Mouse (Mus musculus) forebrain, embryonic 11.5 days (tissue): ENCODE data around the gene Mrap2. TPM values are rescaled to one million over a fixed set of nuclear protein-coding genes. Genes with fewer than 3 reads are reported as not detected.
A peak's percentile ranks its signal among the peaks of the same experiment; 100 is the strongest.
"Not testable (repeated sequence)": the region's sequence is repeated elsewhere in the genome, so short reads cannot be mapped to it uniquely, and the experiment has no call there.

ENCODE experiments used
- ATAC-seq: fragments of 200-750 bp; cut with Nextera tagmentation; replicated peaks from 2 replicates; pipeline ENCODE4 v1.8.0; 2017; ENCODE audit warnings: moderate TSS enrichment; ENCODE audit not compliant: low FRiP score
- DNase-seq: peaks from one replicate; pipeline ENCODE4 v3.0.0-alpha.2; 2017; ENCODE audit warnings: low spot score
- H3K27ac ChIP-seq: fragments of 300-500 bp; sonication (generic); 2 replicates; pipeline ENCODE4 v1.5.1; 2014; ENCODE audit warnings: low read depth, low read length
- H3K27me3 ChIP-seq: fragments of 300-500 bp; sonication (generic); 2 replicates; pipeline ENCODE4 v1.6.1; 2014; ENCODE audit warnings: mild to moderate bottlenecking, low read length, mixed read lengths; ENCODE audit not compliant: control insufficient read depth, insufficient read depth
- H3K36me3 ChIP-seq: fragments of 300-500 bp; sonication (generic); 2 replicates; pipeline ENCODE4 v1.6.1; 2014; ENCODE audit warnings: mild to moderate bottlenecking, low read length, moderate library complexity, mixed read lengths; ENCODE audit not compliant: control insufficient read depth, insufficient read depth
- H3K4me1 ChIP-seq: fragments of 300-500 bp; sonication (generic); replicated peaks from 2 replicates; pipeline ENCODE4 v1.6.1; 2014; ENCODE audit warnings: low read length, mixed read lengths; ENCODE audit not compliant: control insufficient read depth, insufficient read depth
- H3K4me2 ChIP-seq: fragments of 300-500 bp; sonication (generic); 2 replicates; pipeline ENCODE4 v1.6.1; 2014; ENCODE audit warnings: low read depth, mild to moderate bottlenecking, low read length, moderate library complexity, mixed read lengths; ENCODE audit not compliant: severe bottlenecking
- H3K4me3 ChIP-seq: fragments of 300-500 bp; sonication (generic); 2 replicates; pipeline ENCODE4 v1.5.1; 2014; ENCODE audit warnings: low read depth, low read length
- H3K9ac ChIP-seq: fragments of 300-500 bp; sonication (generic); 2 replicates; pipeline ENCODE4 v1.6.1; 2014; ENCODE audit warnings: low read length
- H3K9me3 ChIP-seq: fragments of 300-500 bp; sonication (generic); 2 replicates; pipeline ENCODE4 v1.6.1; 2016; ENCODE audit warnings: low read length, mixed read lengths; ENCODE audit not compliant: control insufficient read depth
- WGBS: fragments of 180-500 bp; shearing (Covaris S2); extraction: QIAGEN DNeasy Blood & Tissue Kit; methylation state at CpG from one replicate; pipeline ENCODE4 v1.1.7; 2014; 5-methylcytosine and 5-hydroxymethylcytosine counted together
- polyA plus RNA-seq: library from polyadenylated mRNA; unstranded; fragments of >200 nt; fragmentation: Nextera tagmentation; extraction: Ambion mirVana; gene quantifications from 2 replicates; pipeline ENCODE4 v1.2.1, GENCODE M21; 2014

Gene Mrap2
- polyA plus RNA-seq: 0.41 TPM in 1 of 2 replicates, not detected in the other

- Histone ChIP-seq H3K27ac (no peak within 1 kb of the TSS), H3K4me3 (peak within 1 kb of the TSS; percentile 33), H3K27me3 (peaks cover 23% of the 10 kb centered on the region), H3K36me3 (no peaks in the 10 kb centered on the region), H3K9me3 (no peaks in the 10 kb centered on the region), H3K4me2 (peak within 1 kb of the TSS; percentile 65), H3K4me1 (peaks cover 6% of the 10 kb centered on the region), H3K9ac (no peak within 1 kb of the TSS)
- peak; percentile 87 for DNase-seq
- ATAC-seq: peak; percentile 93
- WGBS: 2% methylated on average over 29 of the region's 29 CpGs
Measured at GRCm38 (mm10) chr9:87144106-87144505, at the start of gene Mrap2. Gene Mrap2, plus strand, starts transcription at chr9:87144306.

- H3K36me3 ChIP-seq: no peaks in the 10 kb centered on the region
- H3K4me3 ChIP-seq: no peak overlapping the region
- 62% methylated on average over 2 of the region's 2 CpGs for WGBS
- H3K27ac ChIP-seq: no peak overlapping the region
- H3K9ac ChIP-seq: no peak overlapping the region
- H3K4me1 ChIP-seq: no peaks in the 10 kb centered on the region
- ATAC-seq (no peak), DNase-seq (no peak)
- H3K4me2 ChIP-seq: no peak overlapping the region
- H3K27me3 ChIP-seq: no peaks in the 10 kb centered on the region
- no peaks in the 10 kb centered on the region for H3K9me3 ChIP-seq
Measured at GRCm38 (mm10) chr9:87097989-87098388, 46.1 kb upstream of the Mrap2 start.

GRCm38 (mm10) chr9:87115019-87115418 is 29.1 kb upstream of the Mrap2 start:
- H3K27ac ChIP-seq: no peak overlapping the region
- ATAC-seq (no peak), DNase-seq (no peak)
- WGBS: 83% methylated on average over 5 of the region's 5 CpGs
- H3K36me3 ChIP-seq: no peaks in the 10 kb centered on the region
- H3K4me2 ChIP-seq: no peak overlapping the region
- H3K27me3 ChIP-seq: no peaks in the 10 kb centered on the region
- H3K4me1 ChIP-seq: 0 out of 2 replicates have a peak, but pooled peaks cover 4% of the 10 kb centered on the region
- H3K9me3 ChIP-seq: no peaks in the 10 kb centered on the region
- H3K4me3 ChIP-seq: no peak overlapping the region
- H3K9ac ChIP-seq: no peak overlapping the region

GRCm38 (mm10) chr9:87115456-87115931 is 28.6 kb upstream of the Mrap2 start:
- DNase-seq: no peak

GRCm38 (mm10) chr9:87115978-87116377 is 28.1 kb upstream of the Mrap2 start:
- H3K4me2 ChIP-seq: no peak overlapping the region

More at GRCm38 (mm10) chr9:87115456-87115931, 28.6 kb upstream of the Mrap2 start:
- no peaks in the 10 kb centered on the region for H3K27me3 ChIP-seq
- H3K9me3 ChIP-seq: no peaks in the 10 kb centered on the region
- no peaks in the 10 kb centered on the region for H3K36me3 ChIP-seq
- H3K4me1 ChIP-seq: 0 out of 2 replicates have a peak, but pooled peaks cover 4% of the 10 kb centered on the region
- H3K4me3 ChIP-seq: no peak overlapping the region
- no peak overlapping the region for H3K4me2 ChIP-seq
- WGBS: 41% methylated on average over 6 of the region's 6 CpGs
- no peak overlapping the region for H3K9ac ChIP-seq
- ATAC-seq: peak; percentile 71; the same call in 1 of the 2 replicates
- no peak overlapping the region for H3K27ac ChIP-seq

GRCm38 (mm10) chr9:87118996-87119395 is 25.1 kb upstream of the Mrap2 start:
- H3K9ac ChIP-seq: no peak overlapping the region
- ATAC-seq (no peak), DNase-seq (no peak)
- no peaks in the 10 kb centered on the region for H3K27me3 ChIP-seq
- no peaks in the 10 kb centered on the region for H3K9me3 ChIP-seq
- no peak overlapping the region for H3K27ac ChIP-seq
- H3K4me2 ChIP-seq: no peak overlapping the region
- no peaks in the 10 kb centered on the region for H3K36me3 ChIP-seq
- no peak overlapping the region for H3K4me3 ChIP-seq
- 75% methylated on average over 3 of the region's 3 CpGs for WGBS
- 0 out of 2 replicates have a peak, but pooled peaks cover 4% of the 10 kb centered on the region for H3K4me1 ChIP-seq

More at GRCm38 (mm10) chr9:87115978-87116377, 28.1 kb upstream of the Mrap2 start:
- Histone ChIP-seq H3K27me3 (no peaks in the 10 kb centered on the region), H3K9ac (no peak overlapping the region), H3K4me3 (no peak overlapping the region), H3K36me3 (no peaks in the 10 kb centered on the region), H3K27ac (no peak overlapping the region), H3K9me3 (no peaks in the 10 kb centered on the region), H3K4me1 (0 out of 2 replicates have a peak, but pooled peaks cover 4% of the 10 kb centered on the region)
- no peak for ATAC-seq
- no peak for DNase-seq
- WGBS: 84% methylated on average over 1 of the region's 1 CpGs

GRCm38 (mm10) chr9:87121956-87122493 is 22.1 kb upstream of the Mrap2 start:
- no peaks in the 10 kb centered on the region for H3K9me3 ChIP-seq
- no peak overlapping the region for H3K9ac ChIP-seq
- DNase-seq (no peak), ATAC-seq (no peak)
- no peak overlapping the region for H3K4me3 ChIP-seq
- WGBS: 76% methylated on average over 9 of the region's 9 CpGs
- H3K36me3 ChIP-seq: no peaks in the 10 kb centered on the region
- no peak overlapping the region for H3K4me2 ChIP-seq
- no peaks in the 10 kb centered on the region for H3K4me1 ChIP-seq
- H3K27me3 ChIP-seq: no peaks in the 10 kb centered on the region
- no peak overlapping the region for H3K27ac ChIP-seq

- H3K36me3 ChIP-seq, DNase-seq, H3K4me1 ChIP-seq, H3K9ac ChIP-seq, H3K4me3 ChIP-seq, H3K9me3 ChIP-seq, H3K27ac ChIP-seq, H3K27me3 ChIP-seq, ATAC-seq, H3K4me2 ChIP-seq: not testable (repeated sequence)
- WGBS: 87% methylated on average over 6 of the region's 6 CpGs
Measured at GRCm38 (mm10) chr9:87127046-87127445, 17.1 kb upstream of the Mrap2 start.
